Mouse (Mus musculus) hindbrain, postnatal 0 days (tissue): ENCODE measurements at regions not wholly inside any gene's neighbourhood (a gene's known extent, or its start where the extent isn't known, plus 50 kb on each side); places are given as distances from the start of the nearest gene placed in this dataset.

Experiments used
- ATAC-seq: fragments of 200-750 bp; cut with Nextera tagmentation; 2 replicates; pipeline ENCODE4 v1.8.0; 2017; ENCODE audit warnings: mild to moderate bottlenecking, moderate TSS enrichment, moderate library complexity
- DNase-seq: peaks from one replicate; pipeline ENCODE4 v3.0.0-alpha.2; 2015; ENCODE audit warnings: low spot score
- H3K27ac ChIP-seq: fragments of 300-500 bp; sonication (generic); 2 replicates; pipeline ENCODE4 v1.5.1; 2014; ENCODE audit warnings: mild to moderate bottlenecking
- H3K27me3 ChIP-seq: fragments of 300-500 bp; sonication (generic); 2 replicates; pipeline ENCODE4 v1.6.1; 2014; ENCODE audit warnings: low read length, mixed read lengths; ENCODE audit not compliant: insufficient read depth
- H3K36me3 ChIP-seq: fragments of 300-500 bp; sonication (generic); 2 replicates; pipeline ENCODE4 v1.6.1; 2014; ENCODE audit warnings: low read length, mixed read lengths; ENCODE audit not compliant: insufficient read depth
- H3K4me1 ChIP-seq: fragments of 300-500 bp; sonication (generic); 2 replicates; pipeline ENCODE4 v1.6.1; 2014; ENCODE audit warnings: antibody characterized with exemption, low read length, mixed read lengths; ENCODE audit not compliant: insufficient read depth
- H3K4me2 ChIP-seq: fragments of 300-500 bp; sonication (generic); 2 replicates; pipeline ENCODE4 v1.6.1; 2014; ENCODE audit warnings: low read depth, mild to moderate bottlenecking, low read length, moderate library complexity, mixed read lengths
- H3K4me3 ChIP-seq: fragments of 300-500 bp; sonication (generic); 2 replicates; pipeline ENCODE4 v1.5.1; 2014; ENCODE audit warnings: low read length
- H3K9ac ChIP-seq: fragments of 300-500 bp; sonication (generic); replicated peaks from 2 replicates; pipeline ENCODE4 v1.6.1; 2014; ENCODE audit warnings: mild to moderate bottlenecking, low read length, moderate library complexity, mixed read lengths
- H3K9me3 ChIP-seq: fragments of 300-500 bp; sonication (generic); 2 replicates; pipeline ENCODE4 v1.6.1; 2016; ENCODE audit warnings: low read length, mixed read lengths
- CTCF ChIP-seq: IDR thresholded peaks from 2 replicates; pipeline ENCODE4 v1.5.1; 2016; ENCODE audit warnings: antibody characterized with exemption, control low read depth, low read depth
- WGBS: fragments of 180-500 bp; shearing (Covaris S2); extraction: QIAGEN DNeasy Blood & Tissue Kit; methylation state at CpG from one replicate; pipeline ENCODE4 v1.1.7; 2014; 5-methylcytosine and 5-hydroxymethylcytosine counted together

- DNase-seq (no peak), ATAC-seq (no peak)
- H3K9ac ChIP-seq = no peak overlapping the region
- no peaks in the 10 kb centered on the region for H3K9me3 ChIP-seq
- H3K4me2 ChIP-seq = no peak overlapping the region
- H3K4me1 ChIP-seq = no peaks in the 10 kb centered on the region
- WGBS = 80% methylated on average over 4 of the region's 4 CpGs
- no peaks in the 10 kb centered on the region for H3K27me3 ChIP-seq
- TF ChIP-seq CTCF = no peak
- no peaks in the 10 kb centered on the region for H3K36me3 ChIP-seq
- no peak overlapping the region for H3K27ac ChIP-seq
- no peak overlapping the region for H3K4me3 ChIP-seq
Observed at GRCm38 (mm10) chr3:134763264-134763936, 65.4 kb upstream of the Tacr3 start.
